Mouse (Mus musculus) activated CD4-positive, CD25-positive, alpha-beta regulatory T cell, adult 4 months (primary cell): ENCODE results near the gene Btk. TPM values are rescaled to one million over a fixed set of nuclear protein-coding genes. Genes with fewer than 3 reads are reported as not detected.
A peak's percentile ranks its signal among the peaks of the same experiment; 100 is the strongest.

Experiments
- ATAC-seq: one replicate; pipeline ENCODE4 v1.8.0; 2017
- polyA plus RNA-seq, 2 experiments: library from polyadenylated mRNA; unstranded; fragments of 100-300 nt; shearing (Covaris generic); gene quantifications; one replicate each; pipeline ENCODE4 v1.2.1; 2017

The Btk gene
- polyA plus RNA-seq, 2 experiments from 2014 or later, result 0.65 to 2.3 TPM

DNA sequence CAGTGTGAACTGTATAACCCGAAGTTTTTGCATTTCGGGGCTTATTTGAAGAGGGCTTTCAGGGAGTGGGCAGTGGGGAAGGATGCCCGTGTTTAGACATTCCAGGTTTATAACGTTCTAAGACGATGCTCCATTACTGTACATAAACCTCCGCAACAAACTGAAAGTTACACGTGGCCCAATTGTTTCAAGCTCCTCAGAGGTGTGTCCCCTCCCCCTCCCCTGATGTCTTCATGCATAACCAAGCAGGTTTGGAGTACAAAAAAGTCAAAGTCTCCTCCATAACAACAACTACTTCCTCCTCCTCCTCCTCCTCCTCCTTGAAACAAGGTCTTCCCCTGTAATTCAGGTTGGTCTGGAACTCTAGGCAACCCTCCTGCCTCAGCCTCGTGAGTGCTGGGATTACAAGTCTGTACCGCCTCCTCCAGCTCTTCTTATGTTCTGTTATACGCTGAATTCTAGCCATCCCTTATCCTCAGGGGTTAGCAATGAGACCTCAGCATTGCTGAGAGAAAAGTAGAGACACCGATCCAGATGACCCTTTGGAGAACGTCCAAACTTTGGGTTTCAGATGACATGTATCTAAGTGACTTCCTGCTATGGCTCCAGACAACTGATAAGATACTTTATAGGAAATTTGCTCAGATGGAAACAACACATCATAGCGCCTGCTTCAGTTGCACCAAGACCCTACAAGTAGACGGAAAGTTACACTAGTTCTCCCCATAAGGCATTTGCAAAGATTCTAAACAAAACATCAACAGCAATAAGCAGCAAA is 2.7 kb downstream of the Btk start:
- no peak for ATAC-seq

GRCm38 (mm10) chrX:134577896-134578295 is 5.5 kb downstream of the Btk start:
- no peak for ATAC-seq

DNA sequence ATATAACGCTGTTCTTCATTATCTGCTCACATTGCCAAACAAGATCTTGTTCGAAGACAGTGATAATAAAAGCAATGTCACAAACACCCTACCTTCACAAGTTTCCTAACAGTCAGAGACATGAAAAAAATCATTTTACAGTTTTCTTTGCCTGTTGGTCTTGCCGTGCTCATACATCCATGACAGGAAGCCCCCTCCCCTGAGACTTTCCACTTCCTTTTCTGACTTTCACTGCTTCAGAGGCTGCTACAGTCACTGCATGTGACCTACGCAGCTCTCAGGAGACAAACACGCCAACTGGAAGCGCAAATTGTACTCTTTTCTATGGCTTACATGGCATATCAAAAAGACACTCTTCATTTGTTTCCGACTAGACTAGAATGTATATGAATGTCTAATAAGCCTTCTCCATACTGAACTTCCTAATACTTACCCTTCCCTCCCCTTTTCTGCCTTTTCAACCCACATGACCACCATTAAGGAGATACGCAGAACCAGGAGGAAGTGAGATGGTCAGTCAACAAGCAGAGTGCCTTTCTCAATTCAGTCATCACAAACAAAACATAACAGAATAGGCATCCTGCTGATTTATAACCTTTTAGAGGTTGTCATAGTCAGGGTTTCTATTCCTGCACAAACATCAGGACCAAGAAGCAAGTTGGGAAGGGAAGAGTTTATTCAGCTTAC is 16.7 kb downstream of the Btk start:
- ATAC-seq, result peak; percentile 83

DNA sequence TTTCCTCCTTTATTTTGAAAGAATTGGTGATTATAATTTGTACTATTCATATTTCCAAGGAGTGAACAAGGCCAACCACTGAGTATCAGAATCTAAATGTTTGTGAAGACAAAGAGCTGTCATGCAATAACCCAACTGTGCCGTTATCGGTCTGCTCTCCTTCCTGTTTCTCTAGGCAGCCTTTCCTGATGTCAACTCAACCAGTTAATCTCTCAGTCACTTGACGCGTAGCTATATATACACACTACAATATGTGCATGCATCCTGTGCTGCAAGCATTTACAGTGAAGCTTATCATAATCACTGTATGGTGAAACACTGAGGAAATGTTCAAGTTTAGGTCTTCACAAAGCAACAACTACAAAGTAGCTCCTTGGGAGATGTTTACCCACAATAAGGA is 19.0 kb downstream of the Btk start:
- ATAC-seq, result no peak

- no peak for ATAC-seq
Observed at GRCm38 (mm10) chrX:134554425-134554824, 28.9 kb downstream of the Btk start.

GRCm38 (mm10) chrX:134553326-134553725 is 30.0 kb downstream of the Btk start:
- no peak for ATAC-seq

- peak; percentile 52 for ATAC-seq
Observed at GRCm38 (mm10) chrX:134550903-134551302, 32.5 kb downstream of the Btk start.

DNA sequence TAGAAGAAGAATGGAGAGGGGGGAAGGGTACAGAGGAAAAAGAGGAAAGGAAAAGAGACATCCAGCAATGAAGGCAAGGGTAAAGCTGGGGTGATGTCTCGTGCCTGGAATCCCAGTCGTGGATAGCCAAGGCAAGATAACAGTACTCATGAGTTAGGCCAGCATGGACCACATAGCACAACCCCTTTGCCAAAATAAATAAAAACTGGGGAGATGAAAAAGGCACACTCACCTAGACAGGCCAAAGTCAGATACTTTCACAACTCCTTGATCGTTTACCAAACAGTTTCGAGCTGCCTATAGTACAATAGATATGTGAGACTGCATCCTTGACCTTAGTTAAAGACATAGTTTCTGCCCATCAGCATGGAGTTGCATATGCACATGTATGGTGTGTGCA is 36.0 kb downstream of the Btk start:
- ATAC-seq, result no peak

- ATAC-seq, result peak; percentile 4
Observed at GRCm38 (mm10) chrX:134541955-134542308, 41.4 kb downstream of the Btk start.

- ATAC-seq, result peak; percentile 75
Observed at GRCm38 (mm10) chrX:134541145-134541954, 42.0 kb downstream of the Btk start, which contains the start of gene Timm8a1. Timm8a1 (minus strand) TSS chrX:134541865.

GRCm38 (mm10) chrX:134540414-134541135 is 42.8 kb downstream of the Btk start:
- peak; percentile 12 for ATAC-seq

DNA sequence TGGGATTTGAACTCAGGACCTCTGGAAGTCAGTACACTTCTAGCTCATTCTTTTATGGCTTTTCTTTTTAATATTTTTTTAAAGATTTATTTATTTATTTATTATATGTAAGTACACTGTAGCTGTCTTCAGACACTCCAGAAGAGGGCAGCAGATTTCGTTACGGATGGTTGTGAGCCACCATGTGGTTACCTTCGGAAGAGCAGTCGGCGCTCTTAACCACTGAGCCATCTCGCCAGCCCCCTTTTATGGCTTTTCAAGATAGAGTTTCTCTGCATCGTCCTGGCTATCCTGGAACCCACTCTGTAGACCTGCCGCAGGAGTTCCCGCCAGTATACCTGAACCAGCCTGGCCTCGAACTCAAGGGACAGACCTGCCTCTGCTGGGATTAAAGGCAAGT is 43.6 kb downstream of the Btk start:
- ATAC-seq, result peak; percentile 62

DNA sequence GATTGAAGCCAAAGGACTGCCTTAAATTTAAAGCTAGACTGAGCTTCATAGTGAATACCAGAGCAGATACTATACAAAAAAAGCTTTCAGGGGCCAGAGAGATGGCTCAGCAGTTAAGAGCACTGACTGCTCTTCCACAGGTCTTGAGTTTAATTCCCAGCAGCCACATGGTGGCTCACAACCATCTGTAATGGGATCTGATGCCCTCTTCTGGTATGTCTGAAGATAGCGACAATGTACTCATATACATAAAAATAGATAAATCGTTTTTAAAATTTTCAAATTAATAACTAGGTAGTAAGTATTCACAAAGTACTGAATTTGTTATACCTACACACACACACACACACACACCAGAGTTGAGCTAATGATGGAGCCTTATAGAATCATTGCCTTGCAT is 50.0 kb downstream of the Btk start:
- no peak for ATAC-seq

DNA sequence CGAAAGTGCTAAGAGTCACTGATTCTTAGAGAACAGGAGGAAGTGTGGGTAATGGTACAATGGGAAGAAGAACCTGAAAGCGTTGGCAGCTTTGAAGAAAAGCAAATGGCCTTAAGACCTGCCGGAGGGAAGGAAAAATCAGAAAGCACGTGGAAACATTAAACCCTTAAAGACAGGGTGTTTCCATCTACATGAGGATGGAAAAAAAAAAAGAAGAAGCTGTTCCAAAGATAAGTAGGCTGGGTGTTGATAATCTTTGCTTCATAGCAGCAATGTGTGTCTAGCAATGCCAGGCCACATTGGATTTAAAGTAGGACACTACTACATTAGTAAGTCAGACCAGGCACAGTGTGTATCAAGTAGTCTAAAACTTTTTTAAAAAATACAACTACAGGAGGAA is 58.1 kb downstream of the Btk start:
- ATAC-seq, result no peak

DNA sequence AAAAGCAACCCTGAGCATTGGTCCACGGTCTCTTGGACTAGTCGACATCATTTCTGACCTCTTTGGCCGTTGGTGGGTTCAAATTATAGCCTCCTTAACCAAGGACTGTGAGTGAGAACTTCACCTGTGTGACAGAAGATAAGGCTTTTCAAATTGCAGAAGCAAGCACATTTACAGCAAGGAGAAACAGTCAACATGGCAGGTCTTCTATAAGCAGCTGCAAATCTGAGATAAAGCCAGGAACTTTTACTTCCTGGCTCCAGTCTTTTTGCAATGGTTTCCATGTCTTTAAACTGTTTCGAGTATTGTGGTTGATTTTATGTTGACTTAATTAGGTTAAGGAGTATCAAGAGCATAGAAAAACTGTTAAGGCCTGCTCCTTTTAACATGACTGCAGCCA is 59.6 kb downstream of the Btk start:
- ATAC-seq, result no peak

DNA sequence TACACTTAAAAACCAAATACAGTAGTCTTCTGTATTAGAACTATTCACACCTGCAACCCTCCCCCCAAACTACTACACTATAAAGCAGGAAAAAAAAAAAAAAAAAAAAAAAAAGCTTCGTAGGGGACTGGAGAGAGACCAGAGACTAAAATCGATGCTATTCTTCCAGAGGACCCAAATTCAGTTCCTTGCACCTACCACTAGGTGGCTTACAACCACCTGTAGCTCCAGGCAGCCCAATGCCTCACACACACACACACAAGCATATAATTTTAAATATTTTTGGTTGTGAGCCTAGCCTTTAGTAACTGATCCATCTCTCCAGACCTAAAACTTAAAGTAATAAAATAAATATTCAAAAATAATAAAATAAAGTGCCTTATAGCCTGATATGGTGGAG is 73.9 kb downstream of the Btk start:
- peak; percentile 52 for ATAC-seq

DNA sequence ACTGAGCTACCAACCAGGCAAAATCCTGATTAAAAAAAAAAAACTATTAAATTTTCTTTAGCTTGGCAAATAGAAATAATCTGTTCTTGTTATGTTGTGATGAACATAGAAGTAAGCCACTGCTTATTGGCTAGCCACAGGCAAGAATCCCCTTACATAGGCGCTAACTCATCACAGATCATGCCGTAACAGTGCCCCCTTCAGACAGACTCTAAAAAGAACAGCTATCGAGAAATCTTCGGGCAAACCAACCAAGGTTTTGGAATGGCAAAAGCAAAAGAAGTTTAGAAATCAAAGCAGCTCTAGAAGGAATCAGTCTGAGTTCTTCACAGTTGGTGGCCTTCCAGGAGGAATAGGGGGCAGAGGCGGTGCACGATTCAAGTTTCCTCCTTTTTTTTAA is 75.4 kb downstream of the Btk start:
- ATAC-seq, result no peak

GRCm38 (mm10) chrX:134500651-134501050 is 82.7 kb downstream of the Btk start:
- no peak for ATAC-seq
